Mouse (Mus musculus) left cerebral cortex, postnatal 14 days (tissue): Measurements from ENCODE around the gene Snx13. TPM values are rescaled to one million over a fixed set of nuclear protein-coding genes. Genes with fewer than 3 reads are reported as not detected.

Source experiments
- DNase-seq, 2 experiments: peaks; one replicate each; pipeline ENCODE4 v3.0.0; 2021 to 2022; ENCODE audit warnings: low spot score in 2 of 2, mixed read lengths in 1 of 2
- intact Hi-C: fragments of 180-260 bp; cut with DNase I; formaldehyde crosslinking; loops from one replicate; pipeline ENCODE4 v1.15.1; 2025
- microRNA-seq, 2 experiments: library from miRNA; unstranded; fragments of <30 nt; microRNA quantifications; one replicate each; pipeline ENCODE4 v1.2.0; 2022
- total RNA-seq, 2 experiments: library from RNA; stranded (reverse); gene quantifications; 2 replicates each; pipeline ENCODE4 v1.2.3; 2021

The Snx13 gene
- total RNA-seq, 2 experiments from 2014 or later: 54.4 to 58.4 TPM

DNA sequence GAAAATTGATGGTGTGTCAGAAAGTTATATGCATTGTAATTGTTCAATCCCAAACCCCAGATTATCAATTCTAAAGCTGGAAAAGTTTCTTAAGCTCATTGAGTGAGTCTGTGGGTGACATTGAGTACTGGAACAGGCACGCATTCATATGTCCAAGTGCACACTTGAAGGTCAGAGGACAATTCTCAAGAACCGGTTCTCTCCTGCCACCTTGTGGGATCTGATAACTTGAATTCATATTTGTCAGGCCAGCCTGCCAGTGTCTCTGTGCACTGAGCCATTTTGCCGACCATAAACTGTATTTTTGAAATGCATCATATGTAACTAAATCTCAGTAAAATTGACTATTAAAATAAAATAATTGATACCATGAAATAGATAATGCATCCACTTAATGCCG, 114.7 kb downstream of the Snx13 start:
- intact Hi-C loops: no loop called here
- DNase-seq: no peak

DNA sequence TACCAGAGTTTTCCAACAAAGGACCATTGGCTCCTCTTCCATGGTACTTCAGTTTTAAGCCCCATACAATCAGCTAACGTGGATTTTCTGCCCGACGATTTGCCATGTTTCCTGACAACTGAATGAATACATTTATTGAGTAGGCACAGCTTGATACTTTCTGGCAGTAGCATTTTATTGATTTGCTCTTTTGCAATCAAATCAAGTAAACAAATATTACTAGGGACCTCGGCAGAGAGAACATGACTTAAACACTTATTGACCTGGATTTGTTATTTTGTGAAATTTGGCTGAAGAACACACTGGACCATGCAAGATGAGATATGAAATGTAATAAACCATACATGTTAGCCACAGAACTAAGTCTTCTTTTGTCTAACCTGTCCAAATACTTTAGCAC, 123.3 kb downstream of the Snx13 start:
- no peak for DNase-seq
- intact Hi-C loops: no loop called here

DNA sequence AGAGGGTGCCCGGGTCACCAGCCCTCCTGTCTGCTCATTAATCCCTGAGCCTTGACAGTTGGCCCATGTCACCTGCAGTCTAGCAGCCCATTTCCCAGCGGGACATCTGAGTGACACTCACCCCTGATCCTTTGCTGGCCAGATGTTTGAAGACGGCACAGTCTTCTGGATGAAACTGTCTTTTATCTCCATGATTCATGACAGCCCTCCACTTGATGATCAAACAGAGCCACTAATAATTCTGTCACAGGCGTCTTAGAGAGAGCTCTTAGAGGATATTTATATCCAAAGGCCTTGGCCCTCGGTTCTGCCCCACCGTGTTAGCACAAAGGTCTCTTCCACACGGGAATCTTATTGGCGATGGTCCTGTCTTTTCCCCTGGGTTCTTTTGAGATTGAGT, 129.0 kb downstream of the Snx13 start:
- no peak for DNase-seq
- intact Hi-C loops: no loop called here

- intact Hi-C loops: no loop called here
- DNase-seq: no peak
These were observed 129.6 kb downstream of the Snx13 start for GRCm38 (mm10) chr12:35176628-35177027.

GRCm38 (mm10) chr12:35182675-35183074, 135.7 kb downstream of the Snx13 start:
- intact Hi-C loops: loop anchor here (5.0 kb wide), 2 partner anchors 165 to 520 kb away; no protein-coding TSS in a partner anchor
- DNase-seq: peak; percentile 81 to 91

GRCm38 (mm10) chr12:35184261-35184660, 137.3 kb downstream of the Snx13 start:
- intact Hi-C loops: loop anchor here (5.0 kb wide), 2 partner anchors 167 to 522 kb away; no protein-coding TSS in a partner anchor
- DNase-seq: peak in 1 of 2 experiments; percentile 14

DNA sequence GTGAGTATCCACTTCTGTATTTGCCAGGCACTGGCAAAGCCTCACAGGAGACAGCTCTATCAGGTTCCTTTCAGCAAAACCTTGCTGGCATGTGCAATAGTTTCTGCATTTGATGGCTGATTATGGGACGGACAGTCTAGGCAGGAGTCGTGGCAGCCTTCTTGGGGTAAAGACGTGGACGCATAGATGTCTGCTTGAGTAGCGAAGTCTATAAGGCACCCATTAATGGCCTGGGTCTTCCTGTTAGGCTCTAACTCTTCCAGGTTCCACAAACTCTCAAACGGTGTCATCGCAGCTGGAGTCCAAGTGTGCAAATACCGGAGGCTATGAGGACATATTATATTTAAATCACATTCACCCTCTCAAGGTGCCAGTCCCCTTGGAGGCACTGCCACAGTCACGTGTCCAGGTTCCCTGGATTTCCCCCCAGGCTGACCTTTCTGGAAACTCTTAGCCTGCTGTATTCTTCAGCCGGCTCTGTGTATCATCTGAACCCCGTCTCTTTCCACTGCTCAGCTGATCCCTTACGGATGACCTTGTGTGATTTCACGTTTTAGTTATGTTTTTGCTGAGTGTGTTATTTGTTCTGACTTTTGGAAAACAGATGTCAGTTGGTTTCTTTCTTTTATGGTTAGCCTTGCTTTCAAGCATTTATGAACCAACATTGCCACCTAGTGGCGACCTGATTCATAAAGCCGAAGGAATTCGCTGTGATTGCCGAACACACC, 144.9 kb downstream of the Snx13 start:
- intact Hi-C loops: no loop called here
- peak; percentile 89 to 92 for DNase-seq

DNA sequence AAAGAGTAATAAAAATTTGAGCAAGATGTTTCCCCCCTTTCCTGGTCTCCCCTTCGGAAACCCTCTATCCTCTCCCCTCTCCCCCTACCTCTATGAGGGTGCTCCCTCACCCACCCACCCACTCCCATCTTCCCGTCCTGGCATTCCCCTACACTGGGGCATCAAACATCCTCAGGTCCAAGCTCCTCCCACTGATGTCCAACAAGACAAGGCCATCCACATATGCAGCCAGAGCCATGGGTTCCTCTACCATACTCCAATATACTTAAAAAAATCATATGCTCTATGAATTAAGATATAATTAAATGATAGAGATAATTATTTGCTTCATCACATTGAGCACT, 145.4 kb downstream of the Snx13 start:
- no peak for DNase-seq
- intact Hi-C loops: no loop called here

Small RNA genes within 50 kb of the gene (microRNA-seq; reads per million reads assigned to microRNA genes)
- gene Mir680-3: 0 reads per million in 2 experiments

Other genes with a start within 250 kb of the Snx13 start
- 10 to 100 TPM; 58.3 to 62.2 TPM for gene Hdac9, start 130.1 kb upstream of the Snx13 start, total RNA-seq
- gene Prps1l1, start 62.4 kb upstream of the Snx13 start, total RNA-seq: not detected